In the genomic region with DNA sequence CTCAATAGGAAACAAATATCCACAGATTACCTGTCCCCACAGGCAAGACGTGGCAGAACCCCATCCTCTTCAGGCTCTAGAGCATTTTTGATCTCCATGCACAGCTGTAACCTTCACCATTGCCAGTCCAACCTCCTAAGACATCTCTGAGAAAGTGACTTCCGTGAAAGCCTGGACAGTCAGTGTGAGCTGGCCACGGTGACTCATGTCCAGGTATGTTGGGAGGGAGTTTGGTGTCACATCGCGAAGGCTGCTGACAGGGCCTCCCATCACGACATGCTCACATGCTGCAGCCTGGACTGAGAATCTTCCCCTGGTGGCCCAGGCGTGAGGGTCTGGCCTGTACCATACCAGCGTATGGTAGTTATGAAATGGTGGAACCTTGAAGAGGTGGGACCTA, we compare ENCODE assay signal across 17 mouse cellular contexts.
DNase-seq lines count a peak whose midpoint lies in the region; TF ChIP-seq lines count a peak whose summit lies in the region.
"Had no signal": no experiment of that assay in that cellular context is flagged by ENCODE, and none has a peak within 500 bp of the region (broad histone marks: within the 10 kb centered on the region; RNA-seq: fewer than 3 reads in every experiment).

No protein-coding gene starts in this region.

- H3K9ac ChIP-seq in heart, adult 2 months (ENCODE audit: low read depth, low read length) = no peak overlapping the region

- H3K36me3 ChIP-seq in heart, adult 2 months (ENCODE audit: control insufficient read depth, insufficient read depth, low read length) = no peaks in the 10 kb centered on the region
- H3K36me3 ChIP-seq in heart, embryonic 10.5 days = no peaks in the 10 kb centered on the region
- H3K36me3 ChIP-seq: G1E had no signal

- no peak overlapping the region for H3K27ac ChIP-seq in heart, adult 2 months
- no peak overlapping the region for H3K27ac ChIP-seq in heart, embryonic 10.5 days

- intact Hi-C loops in heart, adult 2 months (cut with DNase I) = no loop called here

- TF ChIP-seq EP300 in heart, adult 2 months (IDR thresholded peaks at IDR 0.05; ENCODE audit: insufficient read depth, low read depth, low read length) = no peak

- TF ChIP-seq POLR2A in heart, adult 2 months (IDR thresholded peaks at IDR 0.05; ENCODE audit: insufficient read depth, low read depth, low read length) = no peak

- WGBS in heart, adult 2 months = 98% methylated on average over 8 of the region's 8 CpGs
- 91% methylated on average over 8 of the region's 8 CpGs for whole genome bisulfite sequencing in heart, embryonic 10.5 days

- DNase-seq in heart, adult 11 months = peak; percentile 87
- no peak for DNase-seq in heart, adult 2 months
- peak; percentile 67 for DNase-seq in heart, embryonic 10.5 days (ENCODE audit: low spot score)
- DNase-seq in heart, adult 18-20 months = no peak
- DNase-seq: adrenal gland, adult 2 months; adrenal gland, adult 8-10 months; adrenal gland, postnatal 10 days; adrenal gland, postnatal 14 days; adrenal gland, postnatal 25 days; adrenal gland, postnatal 36 days; B cell, adult 2 months; cerebellum, adult 11 months; cerebellum, adult 11-12 months; cerebellum, adult 18-20 months had no signal

- TF ChIP-seq CTCF in heart, adult 2 months (IDR thresholded peaks at IDR 0.05) = no peak

- H3K4me3 ChIP-seq in heart, adult 2 months = no peak overlapping the region
- no peak overlapping the region for H3K4me3 ChIP-seq in heart, embryonic 10.5 days

- no peaks in the 10 kb centered on the region for H3K27me3 ChIP-seq in heart, adult 2 months (ENCODE audit: control insufficient read depth, insufficient read depth, low read length)
- H3K27me3 ChIP-seq in heart, embryonic 10.5 days (ENCODE audit: insufficient read depth, poor library complexity, severe bottlenecking) = no peaks in the 10 kb centered on the region
- H3K27me3 ChIP-seq: CH12.LX, Patski had no signal

- no peaks in the 10 kb centered on the region for H3K9me3 ChIP-seq in heart, embryonic 10.5 days
- H3K9me3 ChIP-seq: G1E had no signal

- no peaks in the 10 kb centered on the region for H3K4me1 ChIP-seq in heart, adult 2 months (ENCODE audit: control insufficient read depth, insufficient read depth, low read length)
- H3K4me1 ChIP-seq in heart, embryonic 10.5 days = peaks cover 15% of the 10 kb centered on the region

- H3K79me2 ChIP-seq in heart, adult 2 months (replicated peaks; ENCODE audit: control insufficient read depth, insufficient read depth, low read length) = no peaks in the 10 kb centered on the region

Comparison
In these comparisons a context has a peak if more than half of its experiments do, and no peak if none do; other contexts are left out.
1. DNase-seq: peak in heart, adult 11 months (single experiment) and heart, embryonic 10.5 days (single experiment); none in heart, adult 2 months (0 of 2) and heart, adult 18-20 months (0 of 2).